Mouse (Mus musculus) ES-E14 (cell line): ENCODE data around the gene Vmn1r122. TPM values are rescaled to one million over a fixed set of nuclear protein-coding genes. Genes with fewer than 3 reads are reported as not detected.
"Not testable (repeated sequence)": the region's sequence is repeated elsewhere in the genome, so short reads cannot be mapped to it uniquely, and the experiment has no call there.

Experiments
- DNase-seq: peaks from one replicate; pipeline ENCODE4 v3.0.0-alpha.2; 2013; ENCODE audit warnings: low read depth, low spot score
- H3K27ac ChIP-seq: 2 replicates; pipeline ENCODE4 v1.5.1; 2012; ENCODE audit warnings: low read depth, mild to moderate bottlenecking, low read length, moderate library complexity, mixed read lengths; ENCODE audit not compliant: poor library complexity, insufficient read depth, severe bottlenecking
- H3K36me3 ChIP-seq: 2 replicates; pipeline ENCODE4 v1.6.1; 2012; ENCODE audit warnings: mild to moderate bottlenecking, low read length, moderate library complexity, mixed read lengths; ENCODE audit not compliant: control insufficient read depth, poor library complexity, insufficient read depth, severe bottlenecking
- H3K4me1 ChIP-seq, 2 experiments: fragments of 150-350 bp in 1 of 2; sonication (generic) in 1 of 2; 2 replicates each; pipeline ENCODE4 v1.6.1; 2012; ENCODE audit warnings: low read length in 2 of 2, mild to moderate bottlenecking in 1 of 2, mixed read lengths in 1 of 2; ENCODE audit not compliant: control insufficient read depth in 2 of 2, insufficient read depth in 2 of 2, poor library complexity in 1 of 2
- H3K4me3 ChIP-seq, 2 experiments: fragments of 150-350 bp in 1 of 2; sonication (generic) in 1 of 2; 2 replicates each; pipeline ENCODE4 v1.5.1; 2012; ENCODE audit warnings: low read length in 2 of 2, low read depth in 1 of 2, mild to moderate bottlenecking in 1 of 2, mixed read lengths in 1 of 2; ENCODE audit not compliant: insufficient read depth in 1 of 2, poor library complexity in 1 of 2, severe bottlenecking in 1 of 2
- H3K9ac ChIP-seq: 2 replicates; pipeline ENCODE4 v1.6.1; 2012; ENCODE audit warnings: low read depth, mild to moderate bottlenecking, low read length, mixed read lengths; ENCODE audit not compliant: poor library complexity, insufficient read depth, severe bottlenecking
- H3K9me3 ChIP-seq: fragments of 150-350 bp; sonication (generic); 2 replicates; pipeline ENCODE4 v1.6.1; 2012; ENCODE audit warnings: low read depth, mild to moderate bottlenecking, low read length; ENCODE audit not compliant: control insufficient read depth, insufficient read depth
- in situ Hi-C, 2 experiments: fragments of 600-800 bp; cut with MboI; formaldehyde crosslinking; loops; one replicate each; pipeline ENCODE4 v1.15.1; 2025; ENCODE audit warnings: low sequenced_read_pairs in 2 of 2, inconsistent platforms in 1 of 2; ENCODE audit not compliant: unreplicated experiment in 2 of 2
- total RNA-seq: library from RNA; depleted of rRNA; stranded (reverse); fragments of 300-350 nt; gene quantifications from 2 replicates; pipeline ENCODE4 v1.2.3, GENCODE M21; 2012; rRNA removed

Vmn1r122 gene
- not detected in 2 replicates for total RNA-seq

DNA sequence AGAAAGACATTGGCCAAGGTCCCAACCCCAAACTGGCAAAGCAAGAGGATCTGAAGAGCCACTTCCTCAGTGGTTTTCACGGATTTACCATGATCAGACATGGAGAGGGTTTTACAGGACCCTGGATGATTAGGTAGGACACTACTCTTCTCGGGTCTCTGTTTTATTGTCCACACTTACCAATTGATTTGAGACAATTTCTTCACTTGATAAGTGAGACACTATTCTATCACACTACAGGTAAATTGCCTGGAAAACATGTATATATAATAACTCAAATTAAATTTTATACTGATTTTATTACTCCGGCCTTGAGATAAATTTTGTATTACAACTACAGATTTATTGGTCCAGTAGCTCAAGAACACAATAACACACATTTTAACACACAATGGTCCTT is at the start of gene Vmn1r122:
Gene Vmn1r122, minus strand, starts transcription at position 101 of the 400 bp plus-strand sequence.
- H3K36me3 ChIP-seq, H3K9me3 ChIP-seq, H3K4me1 ChIP-seq, DNase-seq, H3K27ac ChIP-seq, H3K4me3 ChIP-seq, in situ Hi-C loops, H3K9ac ChIP-seq: not testable (repeated sequence)

DNA sequence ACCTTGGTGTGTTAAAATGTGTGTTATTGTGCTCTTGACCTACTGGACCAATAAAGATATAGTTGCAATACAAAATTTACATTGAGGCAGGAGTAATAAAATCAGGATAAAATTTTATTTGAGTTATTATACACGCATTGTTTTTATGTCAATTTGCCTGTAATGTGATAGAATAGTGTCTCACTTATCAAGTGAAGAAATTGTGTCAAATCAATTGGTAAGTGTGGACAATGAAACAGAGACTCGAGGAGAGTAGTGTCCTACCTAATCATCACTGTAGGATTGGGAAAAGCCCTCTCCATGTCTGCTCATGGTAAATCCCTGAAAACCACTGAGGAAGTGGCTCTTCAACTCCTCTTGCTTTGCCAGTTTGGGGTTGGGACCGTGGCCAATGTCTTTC is 28.0 kb upstream of the Vmn1r122 start, which contains the start of gene Vmn1r123:
Gene Vmn1r123, plus strand, starts transcription at position 301 of the 400 bp plus-strand sequence.
- H3K4me3 ChIP-seq, H3K9me3 ChIP-seq, H3K36me3 ChIP-seq, H3K9ac ChIP-seq, in situ Hi-C loops, DNase-seq, H3K4me1 ChIP-seq, H3K27ac ChIP-seq: not testable (repeated sequence)

DNA sequence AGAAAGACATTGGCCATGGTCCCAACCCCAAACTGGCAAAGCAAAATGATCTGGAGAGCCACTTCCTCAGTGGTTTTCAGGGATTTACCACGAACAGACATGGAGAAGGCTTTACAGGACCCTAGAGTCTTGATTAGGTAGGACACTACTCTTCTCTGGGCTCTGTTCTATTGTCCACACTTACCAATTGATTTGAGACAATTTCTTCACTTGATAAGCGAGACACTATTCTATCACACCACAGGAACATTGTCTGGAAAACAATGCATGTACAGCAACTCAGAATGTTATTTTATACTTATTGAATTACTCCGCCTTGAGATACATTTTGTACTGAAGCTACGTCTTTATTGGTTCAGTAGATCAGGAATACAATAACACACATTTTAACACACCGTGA is 35.5 kb downstream of the Vmn1r122 start, which contains the start of gene Vmn1r121:
Gene Vmn1r121, minus strand, starts transcription at position 101 of the 400 bp plus-strand sequence.
- H3K4me1 ChIP-seq, H3K36me3 ChIP-seq, H3K27ac ChIP-seq, DNase-seq, H3K9me3 ChIP-seq, in situ Hi-C loops, H3K4me3 ChIP-seq, H3K9ac ChIP-seq: not testable (repeated sequence)

Other genes with a start within 250 kb of the Vmn1r122 start
- not detected in 2 replicates for gene Vmn1r118, start 221.8 kb downstream of the Vmn1r122 start, total RNA-seq
- not detected in 2 replicates for gene Vmn1r119, start 121.7 kb downstream of the Vmn1r122 start, total RNA-seq
- not detected in 2 replicates for gene Vmn1r120, start 80.3 kb downstream of the Vmn1r122 start, total RNA-seq
- not detected in 2 replicates for gene Vmn1r121, start 35.6 kb downstream of the Vmn1r122 start, total RNA-seq
- gene Vmn1r123, start 28.1 kb upstream of the Vmn1r122 start, total RNA-seq: not detected in 2 replicates
- gene Gm5157, start 56.3 kb upstream of the Vmn1r122 start, total RNA-seq: 0.18 TPM in 1 of 2 replicates, not detected in the other
- gene Vmn1r124, start 126.5 kb upstream of the Vmn1r122 start, total RNA-seq: not detected in 2 replicates
- gene Vmn1r125, start 138.1 kb upstream of the Vmn1r122 start, total RNA-seq: not detected in 2 replicates
- gene Vmn1r126, start 167.3 kb upstream of the Vmn1r122 start, total RNA-seq: not detected in 2 replicates
- gene Vmn1r127, start 185.7 kb upstream of the Vmn1r122 start, total RNA-seq: not detected in 2 replicates
- not detected in 2 replicates for gene Vmn1r128, start 215.2 kb upstream of the Vmn1r122 start, total RNA-seq
- not detected in 2 replicates for gene Vmn1r129, start 227.2 kb upstream of the Vmn1r122 start, total RNA-seq